Mouse (Mus musculus) frontal cortex, adult 2 months (tissue): Measurements from ENCODE around the gene Slc43a2. TPM values are rescaled to one million over a fixed set of nuclear protein-coding genes. Genes with fewer than 3 reads are reported as not detected.

Source experiments
- DNase-seq, 2 experiments: peaks; one replicate each; pipeline ENCODE4 v3.0.0; 2022; ENCODE audit warnings: low spot score in 1 of 2; ENCODE audit errors: extremely low spot score in 1 of 2
- polyA plus RNA-seq: library from polyadenylated mRNA; depleted of rRNA; stranded (reverse); fragments of >200 nt; gene quantifications from 2 replicates; pipeline ENCODE4 v1.2.3, GENCODE M21; 2012

Slc43a2 gene
- polyA plus RNA-seq, 1 experiment, result 26.9 TPM

DNA sequence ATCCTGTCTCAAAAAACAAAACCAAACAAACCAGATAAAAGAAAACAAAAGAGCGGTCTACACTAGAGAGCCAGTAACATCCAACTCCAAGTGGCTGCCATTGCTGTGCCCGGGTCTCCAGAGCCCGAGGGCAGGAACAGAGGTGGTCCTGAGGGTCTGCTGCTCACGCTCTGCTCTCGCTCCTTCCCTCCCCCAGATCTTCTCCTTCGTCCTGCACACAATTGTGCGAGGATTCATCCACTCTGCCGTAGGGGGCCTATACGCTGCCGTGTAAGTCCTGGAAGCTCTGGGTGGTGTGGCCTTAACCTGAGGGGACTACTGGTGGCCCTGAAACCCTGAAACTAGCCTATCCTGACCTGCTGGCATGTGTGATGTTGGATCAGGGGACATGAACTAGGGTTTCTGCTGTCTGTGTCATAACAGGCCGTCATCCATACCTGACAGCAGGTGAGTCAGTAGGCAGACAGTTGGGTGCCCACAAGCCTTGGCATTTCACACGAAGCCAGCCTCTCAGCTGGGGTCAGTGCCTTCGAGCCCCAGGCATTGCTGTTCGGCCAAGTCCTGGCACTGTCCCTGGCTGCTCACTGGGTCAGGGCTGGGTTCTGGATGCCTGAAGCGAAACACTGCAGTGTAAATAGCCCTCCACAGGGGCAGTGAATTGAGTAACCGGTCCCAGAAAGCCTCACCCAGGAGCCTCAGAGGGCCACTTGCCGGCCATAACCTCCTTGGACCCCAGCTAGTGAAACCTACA lies 39.1 kb downstream of the Slc43a2 start:
- no peak for DNase-seq

DNA sequence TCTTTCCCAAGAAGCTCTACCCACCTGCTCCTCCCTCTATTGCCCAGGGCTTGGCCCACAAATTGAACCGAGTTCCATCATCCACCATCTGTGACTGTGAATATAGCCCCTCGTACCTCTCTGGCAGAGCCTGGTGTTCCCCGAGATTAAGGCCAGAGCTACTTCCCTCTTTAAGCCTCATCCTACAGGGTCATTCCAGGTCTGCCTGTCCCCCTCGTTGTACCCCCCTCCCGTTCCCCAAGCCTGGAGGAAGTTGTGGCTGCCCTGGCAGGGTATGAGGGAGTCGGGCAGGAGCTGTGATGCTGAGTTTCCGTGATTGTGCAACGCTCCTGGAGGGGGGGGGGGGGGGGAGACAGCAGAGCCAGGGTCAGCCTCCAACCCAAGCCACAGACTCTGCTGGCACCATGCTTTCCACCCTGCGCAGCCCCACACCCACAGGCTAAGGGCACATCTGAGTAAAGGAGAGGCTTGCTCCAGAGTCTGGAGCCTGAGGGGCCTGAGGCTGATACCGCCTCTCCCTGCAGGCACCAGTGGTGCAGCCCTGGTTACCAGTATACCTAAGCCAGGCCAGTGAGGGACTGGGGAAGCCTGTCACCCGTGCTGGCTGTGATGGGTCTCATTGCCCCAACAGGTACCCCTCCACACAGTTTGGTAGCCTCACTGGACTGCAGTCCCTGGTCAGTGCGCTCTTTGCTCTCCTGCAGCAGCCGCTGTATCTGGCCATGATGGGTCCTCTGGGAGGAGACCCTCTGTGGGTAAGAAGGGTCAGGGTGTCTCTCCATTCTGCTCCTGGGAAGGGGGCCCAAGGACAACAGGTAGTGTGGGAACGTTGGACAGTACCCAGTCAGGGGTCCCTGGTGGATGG lies 39.9 kb downstream of the Slc43a2 start:
- DNase-seq, result no peak

GRCm38 (mm10) chr11:75572301-75572791 lies 40.9 kb downstream of the Slc43a2 start:
- DNase-seq, result peak; percentile 38 to 47

DNA sequence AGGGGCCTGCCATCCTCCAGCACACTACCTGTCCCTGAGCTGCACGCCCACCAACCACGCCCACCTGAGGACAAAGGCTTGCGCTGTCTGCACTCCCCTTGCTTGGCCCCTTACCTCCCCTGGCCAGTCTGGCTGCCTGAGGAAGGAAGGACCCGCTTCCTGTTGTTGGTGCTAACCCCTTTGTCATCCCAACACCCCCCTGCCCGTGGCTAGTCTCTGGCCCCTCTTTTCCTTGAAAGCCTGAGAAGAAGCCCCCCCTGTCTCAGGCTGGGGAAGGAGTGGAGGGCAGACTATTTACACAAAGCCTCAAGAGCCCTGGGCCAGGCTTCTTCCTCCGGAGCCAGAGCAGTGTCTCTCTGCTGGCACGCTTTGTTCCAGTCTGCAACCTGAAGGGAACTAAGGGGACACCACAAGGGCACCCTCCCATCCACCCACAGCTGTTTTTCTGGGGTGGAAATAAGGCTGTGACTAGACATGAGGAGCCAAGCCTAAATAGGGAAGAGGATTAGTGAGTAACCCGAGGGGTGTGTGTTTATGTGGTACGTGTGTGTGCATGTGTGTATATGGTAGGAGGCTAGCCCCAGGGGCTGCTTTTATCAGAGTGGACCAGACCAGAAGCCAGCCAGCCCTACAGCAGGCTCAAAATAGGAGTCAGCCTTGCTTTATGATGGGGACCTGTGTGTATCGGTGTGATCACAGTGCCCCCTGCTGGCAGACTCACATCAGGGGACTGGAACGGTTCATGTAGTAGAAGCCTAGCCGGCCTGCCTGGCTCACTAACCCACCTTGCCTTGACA lies 41.6 kb downstream of the Slc43a2 start:
- peak; percentile 89 to 98 for DNase-seq

GRCm38 (mm10) chr11:75574378-75575123 lies 43.1 kb downstream of the Slc43a2 start:
- DNase-seq, result no peak

DNA sequence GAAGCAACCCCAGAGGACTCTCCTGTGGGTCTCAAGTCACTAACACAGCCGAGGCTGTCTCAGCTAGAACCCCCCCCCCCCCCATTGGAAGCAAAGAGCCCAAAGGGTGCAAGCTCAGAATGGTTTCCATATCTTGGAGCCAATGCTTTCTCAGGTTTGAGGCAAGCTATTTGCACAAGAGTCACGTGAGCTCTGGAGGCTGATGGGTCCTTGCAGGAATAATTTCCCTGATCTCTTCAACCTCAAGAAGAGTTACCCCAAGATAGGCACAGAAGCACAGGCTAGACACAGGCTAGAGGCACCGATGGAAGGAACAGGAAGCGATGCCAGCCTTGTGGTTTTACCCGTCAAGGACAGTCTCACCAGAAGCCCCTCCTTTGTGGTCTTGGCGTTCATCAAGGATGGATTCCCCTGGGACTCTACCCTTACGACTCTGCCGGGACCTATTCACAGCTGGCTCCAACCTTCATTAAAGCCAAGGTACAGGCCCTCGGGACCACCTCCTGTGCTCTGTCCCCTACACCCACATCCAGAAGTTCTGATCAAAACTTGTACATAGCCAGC lies 44.1 kb downstream of the Slc43a2 start:
- DNase-seq, result no peak

DNA sequence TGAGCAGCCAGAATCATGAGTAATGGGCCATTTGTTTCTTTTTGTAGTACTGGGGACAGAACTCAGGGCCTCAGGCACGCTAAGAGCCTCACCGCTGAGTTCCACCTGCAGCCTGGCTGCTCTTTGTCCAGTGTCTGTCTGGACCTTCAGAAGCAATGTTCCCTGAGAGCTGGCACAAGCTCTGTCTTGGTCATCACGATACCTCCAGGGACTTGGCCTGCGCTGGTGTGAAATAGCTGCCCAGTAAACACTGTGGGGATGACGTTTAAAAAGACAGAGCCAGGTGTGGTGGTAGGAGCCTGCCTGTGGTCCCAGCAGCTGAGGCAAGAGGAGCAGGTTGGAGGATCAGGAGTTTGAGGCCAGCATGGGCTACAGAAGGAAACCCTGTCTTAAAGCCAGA lies 47.1 kb downstream of the Slc43a2 start:
- no peak for DNase-seq

DNA sequence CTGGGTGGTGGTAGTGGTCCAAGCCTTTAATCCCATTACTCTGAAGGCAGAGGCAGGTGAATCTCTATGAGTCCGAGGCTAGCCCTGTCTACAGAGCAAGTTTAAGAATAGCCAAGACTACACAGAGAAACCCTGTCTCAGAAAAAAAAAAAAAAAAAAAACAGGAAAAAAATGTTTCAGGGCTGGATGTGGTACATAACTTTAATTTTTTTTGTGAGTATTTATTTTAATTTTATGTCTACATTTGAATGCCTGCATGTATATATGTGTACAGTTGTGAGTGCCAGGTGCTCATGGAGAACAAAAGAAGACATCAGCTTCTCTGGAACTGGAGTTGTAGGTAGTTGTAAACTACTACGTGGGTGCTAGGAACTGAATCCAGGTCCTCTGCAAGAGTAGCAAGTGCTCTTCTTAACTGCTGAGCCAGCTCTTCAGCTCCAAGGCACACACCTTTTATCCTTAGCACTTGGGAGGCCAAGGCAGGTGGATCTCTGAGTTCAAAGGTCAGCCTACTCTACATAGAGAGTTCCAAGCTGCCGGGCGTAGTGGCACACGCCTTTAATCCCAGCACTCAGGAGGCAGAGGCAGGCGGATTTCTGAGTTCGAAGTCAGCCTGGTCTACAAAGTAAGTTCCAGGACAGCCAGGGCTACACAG lies 50.1 kb downstream of the Slc43a2 start:
- no peak for DNase-seq

DNA sequence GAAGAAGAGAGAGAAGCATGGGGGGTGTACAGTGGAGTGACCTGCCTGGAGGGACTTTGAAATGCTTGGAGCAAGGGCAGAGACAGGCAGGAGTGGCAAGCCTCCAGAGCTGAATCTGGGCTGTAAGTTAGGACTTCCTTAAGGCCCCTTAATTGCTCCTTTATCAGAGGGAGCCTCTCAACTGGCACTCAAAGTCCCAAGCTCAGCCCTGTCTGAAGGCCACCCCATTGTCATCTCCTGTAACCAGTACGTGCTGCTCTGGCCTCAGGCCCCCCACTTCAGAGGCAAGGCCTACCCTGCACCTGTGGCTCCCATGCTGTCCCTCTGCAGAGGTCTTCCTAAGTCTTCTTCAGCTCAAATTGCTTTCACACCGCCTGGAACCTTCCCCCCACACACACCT lies 52.0 kb downstream of the Slc43a2 start:
- DNase-seq, result no peak

DNA sequence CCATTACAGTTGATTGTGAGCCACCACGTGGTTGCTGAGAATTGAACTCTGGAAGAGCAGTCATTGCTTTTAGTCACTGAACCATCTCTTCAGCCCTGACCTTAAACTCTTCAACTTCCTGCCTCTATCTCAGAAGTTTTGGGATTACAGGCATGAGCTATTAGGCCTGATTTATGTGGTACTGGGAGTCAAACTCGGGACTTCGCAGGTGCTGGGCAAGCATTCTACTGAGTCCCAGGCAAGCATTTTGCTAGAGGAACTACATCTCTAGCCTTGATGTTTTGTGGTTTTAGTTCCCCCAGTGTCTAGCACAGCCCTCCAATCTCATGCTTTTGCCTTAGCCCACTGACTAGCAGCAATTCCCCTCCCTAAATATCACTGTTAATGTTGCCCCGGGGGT lies 53.6 kb downstream of the Slc43a2 start:
- no peak for DNase-seq

- no peak for DNase-seq
Observed at GRCm38 (mm10) chr11:75585978-75586377, 54.5 kb downstream of the Slc43a2 start.

GRCm38 (mm10) chr11:75586963-75587362 lies 55.5 kb downstream of the Slc43a2 start:
- no peak for DNase-seq

DNA sequence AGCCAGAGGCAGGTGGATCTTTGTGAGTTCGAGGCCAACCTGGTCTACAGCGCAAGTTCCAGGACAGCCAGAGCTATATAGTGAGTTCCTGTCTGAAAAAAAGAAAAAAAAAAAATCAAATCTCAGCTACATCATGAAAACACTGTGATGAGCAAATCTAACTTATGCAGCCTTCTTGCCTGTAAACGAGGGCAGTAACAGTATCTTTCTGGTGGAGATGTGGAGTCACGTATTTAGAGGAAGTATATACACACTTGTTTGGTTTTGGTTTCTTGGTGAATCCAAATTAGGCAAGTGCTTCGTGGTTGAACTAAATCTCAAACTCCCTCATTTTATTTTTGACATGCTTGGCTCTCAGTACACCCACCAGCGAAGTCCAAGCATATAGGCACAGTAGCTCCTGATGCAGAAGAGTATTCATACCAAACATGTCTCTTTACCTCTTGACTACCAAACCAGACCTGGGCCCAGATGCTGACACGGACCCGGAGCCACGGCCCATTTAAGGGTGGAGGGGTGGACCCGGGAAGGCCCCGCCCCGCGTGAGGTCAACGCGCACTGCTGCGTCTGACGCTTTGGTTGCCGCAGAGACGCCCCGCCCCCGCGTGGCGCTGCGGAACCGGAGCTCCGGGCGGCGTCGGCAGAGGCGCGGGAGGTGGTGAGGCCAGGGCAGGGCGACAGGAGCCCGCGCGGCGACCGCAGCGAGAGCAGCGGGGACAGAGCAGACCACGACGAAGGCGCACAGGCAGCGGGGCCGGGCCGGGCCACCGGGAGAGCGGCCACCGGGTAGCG lies 56.2 kb downstream of the Slc43a2 start, which contains the start of gene Pitpna:
Gene Pitpna (plus strand): TSS at position 605 of the 792 bp plus-strand sequence.
- DNase-seq, result peak; percentile 92 to 97

DNA sequence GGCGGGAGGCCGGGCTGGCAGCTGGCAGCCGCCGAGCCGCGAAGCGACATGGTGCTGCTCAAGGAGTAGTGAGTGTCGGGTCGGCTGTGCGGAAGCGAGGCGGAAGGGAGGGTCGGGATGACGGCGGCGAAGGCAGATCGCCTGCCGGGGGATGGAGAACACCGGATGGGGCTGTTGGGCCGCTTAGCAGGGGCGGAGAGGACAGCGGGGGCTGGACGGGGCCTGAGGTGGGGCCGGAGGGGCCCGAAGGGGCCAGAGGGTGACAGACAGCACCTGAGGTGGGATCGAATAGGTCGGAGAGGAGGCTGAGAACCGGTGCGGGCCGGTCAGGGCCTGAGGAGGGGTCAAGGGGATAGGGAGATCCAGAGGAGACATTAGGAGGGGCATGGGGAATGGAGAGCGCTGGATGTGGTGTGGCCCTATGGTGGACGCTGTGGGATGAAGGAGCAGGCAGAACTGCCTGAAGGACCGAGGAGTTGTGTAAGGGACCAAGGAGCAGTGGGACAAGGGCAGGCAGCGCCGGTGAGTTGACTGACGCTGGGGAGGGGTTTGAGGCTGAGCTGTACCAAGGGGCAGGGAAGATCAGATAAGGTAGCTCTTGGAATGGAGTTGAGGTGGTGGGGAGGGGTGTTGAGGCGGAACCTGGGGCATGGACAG lies 56.9 kb downstream of the Slc43a2 start:
- DNase-seq, result no peak

DNA sequence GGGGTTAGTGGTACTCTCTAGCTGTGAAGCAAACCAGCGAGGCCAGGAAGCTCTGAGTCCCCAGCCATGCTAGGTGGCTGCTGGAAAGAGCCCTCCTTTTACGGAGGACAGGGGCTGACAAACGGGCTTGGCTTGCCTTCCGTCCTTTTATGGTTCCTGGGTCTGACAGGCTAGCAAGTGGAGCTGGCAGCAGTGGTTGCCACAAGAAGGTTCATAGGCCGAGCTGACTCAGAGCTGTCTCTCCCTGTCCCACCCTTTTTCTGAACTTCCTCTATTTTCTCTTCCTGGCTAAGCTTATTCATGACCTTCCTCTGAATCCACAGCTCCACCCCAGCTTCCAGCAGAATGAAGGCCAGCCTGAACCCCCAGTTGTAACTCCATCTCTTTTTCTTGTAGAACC lies 61.1 kb downstream of the Slc43a2 start:
- DNase-seq, result no peak

DNA sequence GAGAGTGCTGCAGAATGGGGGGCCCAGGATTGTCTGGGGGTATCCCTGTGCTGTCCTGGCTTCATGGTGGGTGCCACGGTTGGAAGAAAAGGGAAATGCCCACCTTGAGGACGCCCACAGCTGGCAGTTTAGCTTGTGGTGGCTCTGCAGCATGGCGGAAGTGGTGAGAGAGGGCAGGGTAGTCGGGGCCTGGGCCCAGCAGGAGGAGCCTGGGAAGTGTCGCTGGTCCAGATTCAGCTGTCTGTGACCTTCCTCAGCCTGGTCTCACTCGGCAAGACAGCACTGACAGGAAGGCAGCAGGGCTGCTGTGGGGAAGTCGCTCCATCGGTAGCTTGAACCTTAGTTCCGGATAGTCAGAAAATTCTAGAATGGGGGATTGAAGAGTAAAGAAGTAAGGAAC lies 62.9 kb downstream of the Slc43a2 start:
- no peak for DNase-seq

DNA sequence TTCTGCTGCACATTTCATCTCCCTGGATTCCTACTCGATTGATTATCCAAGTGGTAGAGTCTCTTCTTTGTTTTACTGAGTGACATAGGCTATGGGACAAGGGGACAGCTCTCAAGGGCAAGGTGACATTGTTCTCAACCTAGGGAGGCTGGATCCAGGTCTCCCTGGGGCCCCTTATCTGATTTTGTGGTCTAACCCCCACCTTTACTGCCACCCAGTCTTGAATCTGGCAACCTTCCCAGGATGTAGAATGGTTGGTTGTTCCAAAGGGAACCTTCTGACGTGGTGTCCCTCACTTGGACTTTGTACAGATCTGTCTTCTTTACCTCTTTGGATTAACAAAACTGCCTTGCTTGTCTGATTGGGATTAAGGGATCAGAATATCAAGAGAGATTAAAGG lies 63.9 kb downstream of the Slc43a2 start:
- DNase-seq, result no peak

GRCm38 (mm10) chr11:75595816-75596215 lies 64.3 kb downstream of the Slc43a2 start:
- DNase-seq, result no peak
